Mouse (Mus musculus): ENCODE results near the gene Izumo4. TPM values are rescaled to one million over a fixed set of nuclear protein-coding genes. Genes with fewer than 3 reads are reported as not detected.
A peak's percentile ranks its signal among the peaks of the same experiment; 100 is the strongest.

Gene Izumo4
- total and polyA plus RNA-seq, 3 experiments: 2.7 to 9.6 (median 5.9) TPM

DNA sequence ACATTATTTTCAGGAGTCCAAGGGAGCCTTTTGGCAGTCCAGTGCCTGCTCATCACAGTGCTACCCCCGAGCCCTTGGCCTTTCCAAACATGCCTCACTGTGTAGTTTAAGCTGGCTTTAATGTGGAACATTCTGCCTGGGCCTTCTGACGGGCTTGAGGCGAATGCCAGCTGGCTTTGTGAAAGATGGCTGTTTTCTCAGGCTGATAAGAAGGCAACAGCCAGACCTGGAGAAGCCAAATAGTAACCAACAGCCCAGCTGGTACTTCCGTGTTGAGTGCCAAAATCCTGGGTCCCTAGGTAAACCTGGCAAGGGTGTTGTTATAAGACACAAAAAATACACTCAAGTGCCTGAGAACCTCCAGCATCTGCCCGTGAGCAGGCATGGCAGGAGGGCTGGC is 34.7 kb downstream of the Izumo4 start:
- Histone ChIP-seq H3K4me3 (replicated peaks in 1 of 3; ENCODE audit: low read depth in 2 of 3, low read length in 2 of 3, poor library complexity in 1 of 3) (no peak overlapping the region), H3K4me2 (ENCODE audit: insufficient read depth, low read depth, poor library complexity, severe bottlenecking) (no peak overlapping the region), H3K27ac (ENCODE audit: insufficient read depth, low read depth) (no peak overlapping the region), H3K27me3 (replicated peaks) (no peaks in the 10 kb centered on the region), H3K9ac (ENCODE audit: insufficient read depth, low read depth) (no peak overlapping the region), H3K4me1 (ENCODE audit: control insufficient read depth in 1 of 2, insufficient read depth in 2 of 2) (peaks cover 23 to 58% of the 10 kb centered on the region in 2 experiments), H3K36me3 (replicated peaks in 1 of 2; ENCODE audit: control insufficient read depth in 1 of 2, insufficient read depth in 1 of 2, low read length in 1 of 2) (peaks cover 25 to 66% of the 10 kb centered on the region in 2 experiments), H3K9me3 (replicated peaks; ENCODE audit: low read length) (no peaks in the 10 kb centered on the region), H3K79me2 (replicated peaks; ENCODE audit: control insufficient read depth, extremely low read depth, insufficient read depth, poor library complexity, severe bottlenecking) (peaks cover 93% of the 10 kb centered on the region)
- dilution Hi-C loops (cut with MboI; ENCODE audit: extremely low pct_ligation_motif_present, extremely low pct_unique_long_range_greater_than_20kb, low sequenced_read_pairs): no loop called here
- no peak for DNase-seq (ENCODE audit: extremely low read depth)
- in situ Hi-C loops (cut with MboI; ENCODE audit: low pct_ligation_motif_present, low pct_unique_long_range_greater_than_20kb, low sequenced_read_pairs): no loop called here
- TF ChIP-seq PAX5 (IDR thresholded peaks at IDR 0.05; ENCODE audit: low read length) (no peak), E2F4 (IDR thresholded peaks at IDR 0.05; ENCODE audit: insufficient replicate concordance, low read depth, low read length) (no peak), JUN (IDR thresholded peaks at IDR 0.05; ENCODE audit: insufficient read depth, low read depth, low read length) (no peak), TCF12 (IDR thresholded peaks at IDR 0.05; ENCODE audit: low read depth, low read length) (no peak)

GRCm38 (mm10) chr10:80738657-80739056 is 36.7 kb downstream of the Izumo4 start:
- H3K9me3 ChIP-seq (replicated peaks; ENCODE audit: low read length): no peaks in the 10 kb centered on the region
- no peak overlapping the region for H3K4me3 ChIP-seq (replicated peaks in 1 of 3; ENCODE audit: low read depth in 2 of 3, low read length in 2 of 3, poor library complexity in 1 of 3)
- peaks cover 20 to 56% of the 10 kb centered on the region in 2 experiments for H3K4me1 ChIP-seq (ENCODE audit: control insufficient read depth in 1 of 2, insufficient read depth in 2 of 2)
- in situ Hi-C loops (cut with MboI; ENCODE audit: low pct_ligation_motif_present, low pct_unique_long_range_greater_than_20kb, low sequenced_read_pairs) (no loop called here), dilution Hi-C loops (cut with MboI; ENCODE audit: extremely low pct_ligation_motif_present, extremely low pct_unique_long_range_greater_than_20kb, low sequenced_read_pairs) (no loop called here)
- no peak overlapping the region for H3K27ac ChIP-seq (ENCODE audit: insufficient read depth, low read depth)
- no peak overlapping the region for H3K4me2 ChIP-seq (ENCODE audit: insufficient read depth, low read depth, poor library complexity, severe bottlenecking)
- H3K79me2 ChIP-seq (replicated peaks; ENCODE audit: control insufficient read depth, extremely low read depth, insufficient read depth, poor library complexity, severe bottlenecking): peaks cover 81% of the 10 kb centered on the region
- no peak for TF ChIP-seq MAZ (IDR thresholded peaks at IDR 0.05; ENCODE audit: low read depth, low read length)
- peak; percentile 3 for TF ChIP-seq RAD21 (IDR thresholded peaks at IDR 0.05; ENCODE audit: low read depth, low read length)
- no peak for TF ChIP-seq NRF1 (IDR thresholded peaks at IDR 0.05; ENCODE audit: low read depth, low read length)
- peak; percentile 20 to 21; a peak in 1 of 4 replicates for TF ChIP-seq CTCF (conservative IDR thresholded peaks at IDR 0.05 in 1 of 2, IDR thresholded peaks at IDR 0.05 in 1 of 2; ENCODE audit: low read depth in 2 of 2, low read length in 2 of 2)
- TF ChIP-seq ETS1 (conservative IDR thresholded peaks at IDR 0.05; ENCODE audit: low read depth, low read length): no peak
- no peak for DNase-seq (ENCODE audit: extremely low read depth)
- H3K27me3 ChIP-seq (replicated peaks): no peaks in the 10 kb centered on the region
- H3K9ac ChIP-seq (ENCODE audit: insufficient read depth, low read depth): no peak overlapping the region
- H3K36me3 ChIP-seq (replicated peaks in 1 of 2; ENCODE audit: control insufficient read depth in 1 of 2, insufficient read depth in 1 of 2, low read length in 1 of 2): peaks cover 15 to 49% of the 10 kb centered on the region in 2 experiments

DNA sequence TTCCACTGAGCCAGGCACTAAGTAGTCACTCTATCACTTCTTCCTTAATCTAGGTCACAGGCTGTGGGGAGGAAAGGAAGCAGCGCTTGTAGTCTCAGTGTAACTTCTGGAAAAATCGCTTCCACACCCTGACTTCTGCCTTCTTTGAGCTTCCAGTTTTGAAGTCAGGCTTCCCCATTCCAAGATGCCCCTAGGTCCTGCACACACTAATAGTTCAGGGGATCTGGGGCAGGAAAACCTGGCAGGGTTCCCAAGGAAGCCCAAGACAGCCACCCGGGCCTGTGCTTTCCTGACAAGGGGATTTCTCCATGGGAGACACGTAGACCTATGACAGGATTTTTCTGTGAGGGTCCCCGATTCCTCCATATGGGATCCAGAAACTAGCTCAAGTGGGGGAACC is 39.2 kb downstream of the Izumo4 start:
- Histone ChIP-seq H3K4me1 (ENCODE audit: control insufficient read depth in 1 of 2, insufficient read depth in 2 of 2) (peaks cover 14 to 54% of the 10 kb centered on the region in 2 experiments), H3K4me2 (ENCODE audit: insufficient read depth, low read depth, poor library complexity, severe bottlenecking) (peak overlapping the region; percentile 64), H3K27me3 (replicated peaks) (no peaks in the 10 kb centered on the region), H3K27ac (ENCODE audit: insufficient read depth, low read depth) (no peak overlapping the region), H3K36me3 (replicated peaks in 1 of 2; ENCODE audit: control insufficient read depth in 1 of 2, insufficient read depth in 1 of 2, low read length in 1 of 2) (peaks cover 0 to 27% of the 10 kb centered on the region in 2 experiments), H3K9me3 (replicated peaks; ENCODE audit: low read length) (no peaks in the 10 kb centered on the region), H3K79me2 (replicated peaks; ENCODE audit: control insufficient read depth, extremely low read depth, insufficient read depth, poor library complexity, severe bottlenecking) (peaks cover 57% of the 10 kb centered on the region), H3K9ac (ENCODE audit: insufficient read depth, low read depth) (peak overlapping the region; percentile 93), H3K4me3 (replicated peaks in 1 of 3; ENCODE audit: low read depth in 2 of 3, low read length in 2 of 3, poor library complexity in 1 of 3) (peak overlapping the region; percentile 72 to 97 (median 89))
- TF ChIP-seq NRF1 (IDR thresholded peaks at IDR 0.05; ENCODE audit: low read depth, low read length): no peak
- TF ChIP-seq MEF2A (IDR thresholded peaks at IDR 0.05; ENCODE audit: borderline replicate concordance, low read depth, low read length): no peak
- in situ Hi-C loops (cut with MboI; ENCODE audit: low pct_ligation_motif_present, low pct_unique_long_range_greater_than_20kb, low sequenced_read_pairs) (no loop called here), dilution Hi-C loops (cut with MboI; ENCODE audit: extremely low pct_ligation_motif_present, extremely low pct_unique_long_range_greater_than_20kb, low sequenced_read_pairs) (no loop called here)
- no peak for DNase-seq (ENCODE audit: extremely low read depth)

All from CH12.LX (cell line).